Mouse (Mus musculus) myocyte (in vitro differentiated cells): Measurements from ENCODE around the gene Sds.

Experiments
- CEBPB ChIP-seq: IDR thresholded peaks from 2 replicates; pipeline ENCODE4 v1.6.1; 2011; ENCODE audit warnings: mild to moderate bottlenecking, moderate library complexity; ENCODE audit not compliant: poor library complexity, insufficient read depth, severe bottlenecking
- E2F4 ChIP-seq: IDR thresholded peaks from one replicate; pipeline ENCODE4 v1.6.1; 2011; ENCODE audit warnings: mild to moderate bottlenecking, control low read depth, moderate library complexity; ENCODE audit not compliant: insufficient read depth
- POLR2A ChIP-seq: IDR thresholded peaks from one replicate; pipeline ENCODE4 v1.6.1; 2011; ENCODE audit warnings: low read depth, mild to moderate bottlenecking, control low read depth, moderate library complexity; ENCODE audit not compliant: insufficient read length
- POLR2AphosphoS2 ChIP-seq: IDR thresholded peaks from one replicate; pipeline ENCODE4 v1.6.1; 2011; ENCODE audit warnings: low read depth, control low read depth; ENCODE audit not compliant: insufficient read length
- TCF12 ChIP-seq: IDR thresholded peaks from one replicate; pipeline ENCODE4 v1.6.1; 2011; ENCODE audit warnings: mild to moderate bottlenecking, control low read depth; ENCODE audit not compliant: poor library complexity, insufficient read depth, severe bottlenecking
- TCF3 ChIP-seq: IDR thresholded peaks from one replicate; pipeline ENCODE4 v1.6.1; 2011; ENCODE audit warnings: low read depth, control low read depth; ENCODE audit not compliant: insufficient read length
- USF1 ChIP-seq: IDR thresholded peaks from one replicate; pipeline ENCODE4 v1.6.1; 2011; ENCODE audit warnings: low read depth, mild to moderate bottlenecking, control low read depth, moderate library complexity

- TF ChIP-seq POLR2AphosphoS2 (peak; percentile 59), POLR2A (peak; percentile 82), CEBPB (no peak), TCF12 (no peak), USF1 (no peak), E2F4 (no peak), TCF3 (no peak)
Measured at GRCm38 (mm10) chr5:120510982-120511642, 34.8 kb downstream of the Sds start, which contains the start of gene Slc8b1.
